Mouse (Mus musculus) kidney, embryonic 14.5 days (tissue): ENCODE measurements around the gene Fam189b. TPM values are rescaled to one million over a fixed set of nuclear protein-coding genes. Genes with fewer than 3 reads are reported as not detected.
"Not testable (repeated sequence)": the region's sequence is repeated elsewhere in the genome, so short reads cannot be mapped to it uniquely, and the experiment has no call there.

Experiments
- ATAC-seq: fragments of 200-750 bp; cut with Nextera tagmentation; 2 replicates; pipeline ENCODE4 v1.8.0; 2017; ENCODE audit warnings: moderate number of reproducible peaks, mild to moderate bottlenecking, moderate TSS enrichment, moderate library complexity; ENCODE audit not compliant: low FRiP score, low TSS enrichment
- H3K27ac ChIP-seq: fragments of 300-500 bp; sonication (generic); 2 replicates; pipeline ENCODE4 v1.5.1; 2014; ENCODE audit warnings: low read depth, mild to moderate bottlenecking, low read length, moderate library complexity, mixed read lengths
- H3K27me3 ChIP-seq: fragments of 300-500 bp; sonication (generic); 2 replicates; pipeline ENCODE4 v1.6.1; 2014; ENCODE audit warnings: mild to moderate bottlenecking, low read length; ENCODE audit not compliant: control insufficient read depth, insufficient read depth
- H3K36me3 ChIP-seq: fragments of 300-500 bp; sonication (generic); 2 replicates; pipeline ENCODE4 v1.6.1; 2014; ENCODE audit warnings: low read length, mixed read lengths; ENCODE audit not compliant: control insufficient read depth, insufficient read depth
- H3K4me1 ChIP-seq: fragments of 300-500 bp; sonication (generic); 2 replicates; pipeline ENCODE4 v1.6.1; 2014; ENCODE audit warnings: low read length, mixed read lengths; ENCODE audit not compliant: control insufficient read depth, insufficient read depth
- H3K4me2 ChIP-seq: fragments of 300-500 bp; sonication (generic); replicated peaks from 2 replicates; pipeline ENCODE4 v1.6.1; 2014; ENCODE audit warnings: low read depth, mild to moderate bottlenecking, low read length
- H3K4me3 ChIP-seq: fragments of 300-500 bp; sonication (generic); 2 replicates; pipeline ENCODE4 v1.5.1; 2014; ENCODE audit warnings: mild to moderate bottlenecking, low read length
- H3K9ac ChIP-seq: fragments of 300-500 bp; sonication (generic); 2 replicates; pipeline ENCODE4 v1.6.1; 2014; ENCODE audit warnings: low read depth, mild to moderate bottlenecking, low read length, moderate library complexity
- H3K9me3 ChIP-seq: fragments of 300-500 bp; sonication (generic); 2 replicates; pipeline ENCODE4 v1.6.1; 2016; ENCODE audit warnings: low read length; ENCODE audit not compliant: control insufficient read depth
- WGBS: fragments of 180-500 bp; shearing (Covaris S2); extraction: QIAGEN DNeasy Blood & Tissue Kit; methylation state at CpG from one replicate; pipeline ENCODE4 v1.1.7; 2014; 5-methylcytosine and 5-hydroxymethylcytosine counted together
- polyA plus RNA-seq: library from polyadenylated mRNA; unstranded; fragments of >200 nt; fragmentation: Nextera tagmentation; extraction: Ambion mirVana; gene quantifications from 2 replicates; pipeline ENCODE4 v1.2.1, GENCODE M21; 2014

Gene Fam189b
- polyA plus RNA-seq, 1 experiment from 2014 or later: 49.3 TPM

GRCm38 (mm10) chr3:89216407-89216806, 33.5 kb downstream of the Fam189b start:
- not testable (repeated sequence) for H3K4me2 ChIP-seq, ATAC-seq, H3K9ac ChIP-seq, H3K27me3 ChIP-seq, H3K4me3 ChIP-seq, H3K27ac ChIP-seq, H3K36me3 ChIP-seq, H3K9me3 ChIP-seq
- WGBS: 78% methylated on average over 7 of the region's 7 CpGs
- peaks cover 24% of the 10 kb centered on the region for H3K4me1 ChIP-seq

- H3K9me3 ChIP-seq: no peaks in the 10 kb centered on the region
- H3K4me2 ChIP-seq: no peak overlapping the region
- no peaks in the 10 kb centered on the region; the same call in 1 of the 2 replicates for H3K36me3 ChIP-seq
- WGBS: 86% methylated on average over 1 of the region's 1 CpGs
- no peak overlapping the region for H3K27ac ChIP-seq
- H3K27me3 ChIP-seq: no peaks in the 10 kb centered on the region
- ATAC-seq: no peak
- H3K4me3 ChIP-seq: no peak overlapping the region
- H3K4me1 ChIP-seq: peaks cover 17% of the 10 kb centered on the region
- H3K9ac ChIP-seq: no peak overlapping the region
Observed at GRCm38 (mm10) chr3:89218271-89218670, 35.3 kb downstream of the Fam189b start.

GRCm38 (mm10) chr3:89219546-89219945, 36.6 kb downstream of the Fam189b start:
- no peak overlapping the region for H3K4me2 ChIP-seq
- no peak overlapping the region for H3K4me3 ChIP-seq
- 29% methylated on average over 8 of the region's 8 CpGs for WGBS
- H3K36me3 ChIP-seq: no peaks in the 10 kb centered on the region; the same call in 1 of the 2 replicates
- no peak overlapping the region for H3K9ac ChIP-seq
- H3K27ac ChIP-seq: no peak overlapping the region
- H3K9me3 ChIP-seq: no peaks in the 10 kb centered on the region
- peaks cover 16% of the 10 kb centered on the region for H3K4me1 ChIP-seq
- ATAC-seq: no peak
- H3K27me3 ChIP-seq: no peaks in the 10 kb centered on the region

- Histone ChIP-seq H3K27ac (no peak overlapping the region), H3K4me3 (no peak overlapping the region), H3K27me3 (no peaks in the 10 kb centered on the region), H3K9ac (no peak overlapping the region), H3K36me3 (peaks cover 3% of the 10 kb centered on the region; the same call in 1 of the 2 replicates), H3K9me3 (no peaks in the 10 kb centered on the region), H3K4me2 (no peak overlapping the region), H3K4me1 (peaks cover 4% of the 10 kb centered on the region; the same call in 1 of the 2 replicates)
- WGBS: 71% methylated on average over 5 of the region's 5 CpGs
- ATAC-seq: no peak
Observed at GRCm38 (mm10) chr3:89221167-89221566, 38.2 kb downstream of the Fam189b start.

GRCm38 (mm10) chr3:89224796-89225195, 41.9 kb downstream of the Fam189b start:
- no peak overlapping the region for H3K9ac ChIP-seq
- no peaks in the 10 kb centered on the region for H3K9me3 ChIP-seq
- ATAC-seq: no peak
- no peak overlapping the region for H3K27ac ChIP-seq
- 79% methylated on average over 11 of the region's 11 CpGs for WGBS
- H3K4me3 ChIP-seq: no peak overlapping the region
- no peak overlapping the region for H3K4me2 ChIP-seq
- no peaks in the 10 kb centered on the region for H3K27me3 ChIP-seq
- H3K4me1 ChIP-seq: peaks cover 23% of the 10 kb centered on the region; the same call in 1 of the 2 replicates
- H3K36me3 ChIP-seq: peaks cover 3% of the 10 kb centered on the region; the same call in 1 of the 2 replicates

- H3K36me3 ChIP-seq: peaks cover 3% of the 10 kb centered on the region; the same call in 1 of the 2 replicates
- no peaks in the 10 kb centered on the region for H3K27me3 ChIP-seq
- H3K4me3 ChIP-seq: no peak overlapping the region
- ATAC-seq: no peak
- H3K4me2 ChIP-seq: no peak overlapping the region
- H3K4me1 ChIP-seq: peaks cover 23% of the 10 kb centered on the region; the same call in 1 of the 2 replicates
- no peaks in the 10 kb centered on the region for H3K9me3 ChIP-seq
- 63% methylated on average over 12 of the region's 12 CpGs for WGBS
- no peak overlapping the region for H3K9ac ChIP-seq
- H3K27ac ChIP-seq: no peak overlapping the region
Observed at GRCm38 (mm10) chr3:89225321-89225815, 42.4 kb downstream of the Fam189b start.

- Histone ChIP-seq H3K36me3 (peaks cover 3% of the 10 kb centered on the region; the same call in 1 of the 2 replicates), H3K4me1 (peaks cover 23% of the 10 kb centered on the region; the same call in 1 of the 2 replicates), H3K4me2 (peak overlapping the region; percentile 87), H3K9me3 (no peaks in the 10 kb centered on the region), H3K27ac (no peak overlapping the region), H3K27me3 (no peaks in the 10 kb centered on the region), H3K9ac (no peak overlapping the region), H3K4me3 (no peak overlapping the region)
- no peak for ATAC-seq
- 32% methylated on average over 4 of the region's 4 CpGs for WGBS
Observed at GRCm38 (mm10) chr3:89225918-89226317, 43.0 kb downstream of the Fam189b start.

- ATAC-seq: no peak
- Histone ChIP-seq H3K4me1 (peaks cover 23% of the 10 kb centered on the region; the same call in 1 of the 2 replicates), H3K9ac (peak overlapping the region; percentile 54; the same call in 1 of the 2 replicates), H3K27me3 (no peaks in the 10 kb centered on the region), H3K27ac (no peak overlapping the region), H3K36me3 (peaks cover 3% of the 10 kb centered on the region; the same call in 1 of the 2 replicates), H3K4me2 (peak overlapping the region; percentile 87), H3K9me3 (no peaks in the 10 kb centered on the region), H3K4me3 (peak overlapping the region; percentile 40; the same call in 1 of the 2 replicates)
- 30% methylated on average over 11 of the region's 11 CpGs for WGBS
Observed at GRCm38 (mm10) chr3:89226361-89226760, 43.4 kb downstream of the Fam189b start.

- Histone ChIP-seq H3K4me2 (peak within 1 kb of the TSS; percentile 87), H3K9me3 (no peaks in the 10 kb centered on the region), H3K4me1 (peaks cover 23% of the 10 kb centered on the region; the same call in 1 of the 2 replicates), H3K9ac (peak within 1 kb of the TSS; percentile 54), H3K27ac (no peak within 1 kb of the TSS; the same call in 1 of the 2 replicates), H3K27me3 (no peaks in the 10 kb centered on the region), H3K36me3 (peaks cover 3% of the 10 kb centered on the region; the same call in 1 of the 2 replicates), H3K4me3 (peak within 1 kb of the TSS; percentile 40)
- peak; percentile 25 for ATAC-seq
- 2% methylated on average over 20 of the region's 21 CpGs for WGBS
Observed at GRCm38 (mm10) chr3:89226900-89227299, 44.0 kb downstream of the Fam189b start, which contains the start of gene Mtx1. Gene Mtx1 (minus strand): TSS chr3:89227088.
